Mouse (Mus musculus) c-Kit-positive CD71-positive TER-119-positive erythroid progenitor cells, embryonic 14.5 days (primary cell): ENCODE measurements around the gene Gm9903.
A peak's percentile ranks its signal among the peaks of the same experiment; 100 is the strongest.

Experiments
- DNase-seq: peaks from one replicate; pipeline ENCODE4 v3.0.0-alpha.2; 2013; ENCODE audit warnings: low spot score

The Gm9903 gene

DNA sequence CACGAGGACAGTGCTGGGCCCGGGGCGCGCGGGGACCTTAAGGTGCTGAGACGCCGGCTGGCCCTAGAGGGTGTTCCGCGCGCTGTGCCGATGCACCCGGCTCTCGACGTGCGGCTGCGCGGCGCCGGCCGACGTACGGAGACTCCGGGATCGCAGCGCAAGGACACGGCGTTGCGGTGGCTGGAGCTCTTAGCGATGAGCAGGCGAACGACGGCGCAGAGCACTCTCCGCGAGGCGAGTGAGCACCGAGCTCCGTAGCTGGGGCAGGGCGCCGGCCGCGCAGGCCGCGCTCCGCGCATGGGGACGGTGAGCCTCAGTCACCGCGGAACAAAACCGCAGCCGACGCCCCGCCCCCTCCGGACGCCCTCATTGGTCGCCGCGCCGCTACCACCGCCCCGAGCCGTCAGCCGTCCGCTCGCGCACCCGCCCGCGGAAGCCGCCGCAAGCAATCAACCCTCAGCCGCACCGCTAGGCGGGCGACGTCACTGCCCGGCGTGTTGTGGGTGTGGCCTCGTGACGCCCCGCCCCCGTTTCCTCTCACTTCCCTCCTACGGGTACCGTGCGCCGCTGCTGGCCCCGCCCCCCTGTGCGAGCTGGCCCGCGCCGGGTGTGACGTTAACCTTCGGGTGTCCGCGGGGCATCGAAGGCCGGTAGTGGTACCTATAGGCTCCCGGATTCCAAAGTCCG is at the start of gene Gm9903, which contains the start of gene Fam53a:
Gene Gm9903 (plus strand): TSS at position 625 of the 687 bp plus-strand sequence.
Gene Fam53a (minus strand): TSS at position 335 of the 687 bp plus-strand sequence.
- DNase-seq, result peak; percentile 96

DNA sequence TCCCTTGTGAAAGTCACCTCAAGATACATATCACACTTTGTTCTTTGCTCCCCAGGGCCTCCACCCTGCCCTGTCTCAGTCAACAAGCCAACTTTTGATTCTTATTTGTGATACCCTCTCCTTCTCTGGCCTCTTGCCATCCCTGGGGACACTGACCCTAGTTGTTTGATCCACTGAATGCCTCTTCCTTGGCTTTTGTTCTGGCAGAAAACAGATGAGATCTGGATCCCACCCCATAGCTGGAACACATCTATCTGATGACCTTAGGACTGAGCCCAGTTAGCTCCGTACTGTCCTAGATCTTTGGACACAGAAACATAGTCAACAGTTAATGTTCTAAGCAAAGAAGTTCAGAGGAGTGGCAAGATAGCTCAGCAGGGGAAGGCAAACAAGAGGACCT is 49.4 kb upstream of the Gm9903 start:
- DNase-seq, result no peak

DNA sequence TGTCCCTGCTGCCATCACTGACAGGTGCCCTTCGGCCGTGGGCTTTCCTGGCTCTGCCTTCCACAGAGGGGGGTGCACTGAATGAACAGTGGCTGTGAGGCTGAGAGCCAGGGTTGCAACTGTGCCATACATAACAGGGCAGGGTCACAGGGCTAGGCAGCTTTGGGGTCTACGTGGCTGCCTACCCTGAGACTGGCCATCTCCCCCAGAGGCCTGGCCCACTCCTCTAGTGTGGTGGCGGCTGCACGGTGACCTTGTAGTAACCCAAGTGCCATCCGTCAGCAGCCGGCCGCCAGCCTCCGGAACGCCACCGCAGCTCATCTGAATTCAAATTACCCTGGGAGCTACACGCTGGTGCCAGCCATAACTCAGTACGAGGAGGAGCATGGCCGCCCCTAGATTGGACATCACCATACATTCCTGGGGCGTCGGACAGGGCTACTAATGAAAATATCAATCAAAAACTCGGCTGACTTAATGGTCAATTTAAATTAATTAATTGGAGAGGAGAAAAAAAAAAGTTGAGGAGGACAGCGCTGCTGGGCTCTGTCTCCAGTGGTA is 42.1 kb upstream of the Gm9903 start:
- DNase-seq, result no peak

DNA sequence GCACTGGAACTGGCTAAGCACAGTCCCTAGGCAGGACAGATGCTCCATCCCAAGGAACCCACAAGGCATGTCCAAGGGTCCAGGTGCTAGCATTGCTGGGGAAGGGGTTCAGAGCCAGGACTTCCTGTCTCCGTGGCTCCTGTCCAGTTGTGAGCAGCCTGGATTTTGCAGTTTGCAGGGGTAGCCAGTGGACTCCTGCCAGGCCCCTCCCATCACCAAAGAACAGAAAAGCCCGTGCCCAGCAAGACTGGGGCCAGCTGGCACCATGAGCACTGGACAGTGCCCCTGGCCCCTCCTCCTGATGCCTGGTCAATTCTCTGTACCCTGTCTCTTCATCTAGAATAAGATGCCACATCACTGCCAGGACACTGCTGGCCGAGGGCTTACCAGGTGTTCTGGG is 41.7 kb upstream of the Gm9903 start:
- DNase-seq, result no peak

DNA sequence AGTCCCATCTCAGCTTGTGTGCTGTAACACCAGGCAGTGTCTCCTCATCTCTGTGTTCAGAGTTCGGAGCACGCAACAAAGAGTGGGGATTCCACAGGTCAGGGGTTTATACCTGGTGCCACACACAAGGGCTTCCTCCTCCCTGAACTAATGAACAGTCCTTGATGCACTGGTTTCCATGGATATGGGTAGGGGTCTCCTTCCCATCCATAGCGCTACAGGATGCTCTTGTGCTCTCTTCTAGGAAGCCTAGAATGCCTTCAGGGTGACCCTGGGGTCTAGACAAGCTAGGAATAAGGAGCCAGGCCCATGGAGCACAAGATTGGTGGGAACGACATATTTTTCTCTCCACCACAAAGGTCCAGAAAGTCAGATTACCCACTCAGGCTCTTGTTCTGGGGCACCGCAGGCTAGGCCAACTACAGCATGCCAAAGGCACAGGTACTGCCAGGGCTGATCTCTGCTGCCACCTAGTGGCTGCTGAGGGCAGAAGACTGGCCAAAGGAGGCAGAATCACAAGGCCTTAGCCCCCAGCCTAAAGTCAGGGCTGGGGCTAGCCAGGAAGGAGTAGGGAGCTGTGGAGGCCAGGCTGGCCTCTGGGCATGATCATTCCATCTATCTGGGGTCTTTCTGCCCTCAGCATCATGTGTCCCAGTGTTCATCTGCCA is 40.4 kb upstream of the Gm9903 start:
- peak; percentile 67 for DNase-seq

DNA sequence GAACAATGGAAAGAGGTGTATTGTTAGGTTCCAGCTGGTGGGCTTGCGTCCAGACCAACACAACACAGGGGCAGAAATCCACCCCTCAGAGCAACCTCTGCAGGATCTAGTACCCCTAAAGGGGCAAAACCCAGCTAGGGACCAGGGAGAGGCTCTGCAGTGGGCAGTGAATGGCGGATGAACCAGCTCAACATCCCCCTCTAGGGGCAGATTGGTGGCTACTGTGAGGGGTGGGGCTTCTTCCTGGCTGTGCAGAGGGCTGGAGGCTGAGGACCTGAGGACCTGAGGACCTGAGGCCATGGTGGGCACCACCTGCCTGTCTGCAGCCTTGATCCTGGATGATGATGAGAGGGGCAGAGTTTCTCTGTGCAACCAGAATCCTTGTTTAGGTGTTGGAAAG is 36.1 kb upstream of the Gm9903 start:
- DNase-seq, result no peak

DNA sequence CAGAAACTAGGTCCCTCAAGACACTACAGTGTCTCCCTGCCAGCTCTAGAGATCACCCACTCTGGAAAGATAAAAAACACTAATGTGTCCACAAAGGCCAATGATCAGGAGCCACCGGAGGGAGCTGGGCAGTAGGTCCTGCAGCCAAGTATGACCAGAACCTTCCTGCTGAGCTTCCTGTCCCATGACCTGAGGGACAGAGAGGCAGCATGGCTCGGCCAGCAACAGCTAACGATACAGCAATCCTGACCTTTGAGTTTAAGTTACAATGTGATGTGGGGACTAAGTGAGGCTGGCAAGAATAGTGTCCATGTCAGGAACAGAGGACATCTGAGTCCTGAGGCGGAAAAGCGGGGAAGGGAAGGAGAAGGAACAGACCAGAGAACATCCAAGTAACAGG is 24.4 kb upstream of the Gm9903 start:
- DNase-seq, result no peak

DNA sequence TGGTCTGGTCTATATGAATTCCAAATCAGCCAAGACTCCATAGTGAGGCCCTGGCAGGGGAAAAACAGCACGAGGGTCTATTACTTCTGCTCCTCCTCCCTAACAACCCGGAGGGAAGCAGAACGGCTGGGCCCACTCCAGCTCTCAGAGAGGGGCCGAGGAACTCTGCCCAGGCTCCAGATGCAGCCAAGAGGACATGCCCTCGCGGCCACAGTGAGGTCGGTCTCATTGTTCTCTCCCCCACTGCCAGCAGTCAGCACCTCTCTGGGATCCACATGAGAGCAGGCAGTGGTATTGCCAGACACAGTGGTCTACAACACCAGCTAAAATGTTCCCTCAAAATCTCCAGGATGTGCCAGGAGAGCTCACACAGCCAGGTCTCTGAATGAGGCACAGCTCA is 23.1 kb upstream of the Gm9903 start:
- no peak for DNase-seq

DNA sequence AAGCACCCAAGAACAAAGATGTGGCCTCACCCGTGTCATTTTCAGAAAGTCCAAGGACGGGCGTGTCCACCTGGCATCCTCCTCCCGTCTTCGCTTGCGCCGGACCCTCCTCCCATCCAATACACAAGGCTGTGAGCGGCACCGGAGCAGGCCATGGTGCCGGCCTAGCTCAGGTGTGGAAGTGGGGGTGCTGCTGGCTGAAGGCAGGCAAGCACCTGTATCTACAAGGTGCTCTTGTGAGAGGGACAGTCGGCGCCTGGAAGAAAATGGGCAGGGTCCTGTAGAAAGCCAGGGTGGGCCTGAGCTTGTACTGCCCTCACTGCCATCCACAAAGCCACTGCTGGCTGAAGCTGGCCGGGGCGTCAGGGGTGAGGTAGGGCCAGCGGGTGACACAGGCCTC is 22.3 kb upstream of the Gm9903 start:
- DNase-seq, result no peak

DNA sequence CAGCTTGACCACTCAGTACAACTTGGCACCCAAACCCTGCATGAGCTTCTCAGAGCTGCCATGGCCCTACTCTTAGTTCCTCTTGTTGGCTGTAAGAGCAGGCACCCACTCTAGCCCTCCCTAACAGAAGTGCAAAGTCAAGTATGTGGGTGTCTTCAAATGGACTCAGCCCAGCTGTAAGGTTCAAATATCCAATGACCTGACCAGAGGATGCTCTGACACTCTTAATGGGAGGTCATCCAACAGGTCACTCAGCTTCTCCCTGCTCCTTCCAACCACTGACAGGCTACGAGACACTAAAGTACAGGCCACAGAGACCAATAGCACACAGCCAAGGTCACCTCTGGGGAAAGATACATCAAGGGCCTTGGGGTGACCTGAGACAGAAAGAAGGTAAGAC is 20.5 kb upstream of the Gm9903 start:
- DNase-seq, result no peak

DNA sequence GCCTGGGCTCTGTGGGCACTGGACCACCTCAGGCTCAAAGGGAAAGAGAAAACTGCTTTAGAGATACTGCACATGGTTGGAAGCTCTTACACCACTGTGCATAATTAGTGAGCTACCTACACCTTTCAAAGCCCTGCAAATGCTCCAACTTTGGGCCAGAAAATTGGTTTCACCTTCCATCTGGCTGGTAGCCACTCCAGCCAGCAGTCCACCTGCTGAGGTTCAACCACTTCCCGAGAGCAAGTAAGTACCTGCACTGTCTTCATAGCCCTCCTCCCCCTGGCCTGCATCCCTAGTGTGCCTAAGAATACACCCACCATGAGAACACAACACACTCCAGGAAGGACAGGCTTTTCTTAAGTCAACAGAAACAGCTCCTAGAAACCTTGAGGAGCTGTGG is 17.9 kb upstream of the Gm9903 start:
- DNase-seq, result no peak

DNA sequence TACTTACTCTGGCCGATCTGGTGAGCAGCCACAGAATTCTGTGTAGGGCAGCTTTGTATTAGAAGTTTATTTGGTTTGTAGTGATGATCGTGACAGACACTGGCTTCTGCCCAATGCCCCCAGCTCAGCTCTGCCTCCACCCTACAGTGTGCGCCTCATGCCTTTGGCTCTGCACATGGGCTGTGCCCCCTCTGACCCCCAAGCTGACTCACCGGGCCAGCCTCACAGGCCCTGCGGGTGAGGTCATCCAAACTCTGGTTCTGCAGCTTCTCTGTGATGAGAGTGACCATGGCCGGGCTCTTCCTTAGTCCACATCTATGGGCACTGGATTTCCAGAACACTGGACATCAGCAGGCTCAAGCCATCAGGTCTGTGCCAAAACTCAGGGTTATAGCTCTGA is 15.3 kb upstream of the Gm9903 start:
- DNase-seq, result no peak

DNA sequence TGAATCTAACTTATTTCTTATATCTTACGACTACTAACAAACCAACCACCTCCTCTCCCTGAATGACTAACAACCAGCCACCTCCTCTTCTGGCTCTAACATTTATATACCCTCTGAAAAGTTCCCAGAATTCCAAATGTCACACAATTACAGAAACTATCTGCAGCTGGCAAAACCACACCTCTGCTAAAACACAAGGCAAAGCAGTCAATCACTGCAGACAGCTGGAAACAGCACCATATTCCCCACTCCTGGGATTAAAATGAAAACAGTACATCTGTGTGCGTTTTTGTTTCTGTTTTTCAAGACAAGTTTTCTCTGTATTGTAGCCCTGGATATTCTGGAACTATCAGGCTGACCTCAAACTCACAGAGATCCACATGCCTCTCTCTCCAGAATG is 7.1 kb upstream of the Gm9903 start:
- no peak for DNase-seq

DNA sequence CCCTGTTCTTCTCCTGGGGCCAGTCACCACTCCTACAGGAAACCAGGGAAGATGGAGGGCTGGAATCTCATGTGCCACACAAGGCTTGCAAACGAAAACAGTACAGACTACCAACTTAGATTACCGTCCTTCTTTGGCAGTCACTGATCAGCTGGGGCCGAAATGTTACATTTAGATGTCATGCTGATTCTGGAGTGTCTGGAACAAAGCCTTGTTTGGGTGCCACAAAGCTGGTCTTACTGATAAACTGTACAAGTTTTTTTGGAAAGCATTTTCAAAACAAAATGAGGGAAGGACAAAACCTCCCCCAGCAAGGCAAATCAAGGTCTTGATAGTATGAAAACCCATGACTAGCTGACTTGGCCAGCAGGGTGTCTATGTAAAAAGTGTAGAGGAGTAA is 6.0 kb upstream of the Gm9903 start:
- DNase-seq, result no peak

DNA sequence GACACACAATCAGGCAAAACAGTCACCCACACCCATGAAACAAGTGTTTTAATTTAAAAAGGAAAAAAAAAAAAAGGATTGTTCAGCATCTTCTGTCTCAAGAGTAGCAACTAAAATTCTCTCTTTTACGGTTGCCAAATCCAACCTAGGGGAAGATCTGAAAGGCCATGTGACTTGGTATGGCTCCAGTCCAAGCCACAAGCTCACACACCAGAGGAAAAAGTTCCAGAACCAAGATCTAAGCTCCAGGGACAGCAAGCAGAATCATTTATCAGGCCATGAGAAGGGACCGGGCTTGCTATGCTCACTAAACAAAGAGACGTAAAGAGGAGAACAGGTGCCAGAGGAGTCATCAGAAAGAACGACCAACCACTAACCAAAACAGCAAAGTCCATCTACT is 1.8 kb upstream of the Gm9903 start:
- no peak for DNase-seq

DNA sequence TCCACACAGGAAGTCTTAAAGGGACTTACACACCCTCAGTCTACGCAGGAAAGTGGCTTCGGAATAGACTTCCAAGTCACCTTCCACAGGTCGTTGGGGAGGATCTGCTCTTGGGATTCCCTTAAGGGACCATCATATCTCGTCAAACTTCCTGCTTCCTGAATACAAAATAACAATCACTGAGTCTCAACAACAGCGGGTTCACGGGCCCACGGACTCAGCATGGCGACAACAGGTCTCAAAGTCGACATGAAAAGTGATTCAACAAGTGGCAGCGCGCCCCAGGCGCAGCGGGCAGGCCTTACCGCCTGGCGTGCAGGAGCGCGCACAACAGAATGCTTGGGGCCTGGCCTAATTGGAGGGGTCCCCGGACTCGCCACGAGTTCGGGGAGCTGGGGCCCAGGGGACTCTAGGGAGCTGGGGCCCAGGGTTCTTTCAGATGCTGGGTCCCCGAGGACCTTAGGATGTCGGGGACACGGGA is 865 bp upstream of the Gm9903 start:
- no peak for DNase-seq

DNA sequence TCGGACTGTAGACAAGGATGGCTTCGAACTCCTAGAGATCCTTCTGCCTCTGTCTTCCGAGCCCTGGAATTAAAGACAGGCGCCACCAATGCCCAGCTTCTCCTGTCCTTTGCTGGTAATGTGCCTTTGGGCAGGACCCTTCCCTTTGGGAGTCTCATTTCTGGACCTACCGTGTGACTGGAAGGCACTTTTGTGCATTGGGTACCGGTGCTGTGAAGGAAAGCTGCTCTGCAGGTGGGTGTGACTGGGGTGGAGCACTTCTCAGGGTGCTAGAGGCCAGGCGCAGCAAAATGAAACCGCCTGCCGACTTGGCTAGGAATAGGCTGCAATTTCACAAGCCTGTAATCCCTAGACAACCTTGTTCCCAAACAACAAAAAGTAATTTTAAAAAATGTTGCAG is 336 bp downstream of the Gm9903 start:
- peak; percentile 75 for DNase-seq

DNA sequence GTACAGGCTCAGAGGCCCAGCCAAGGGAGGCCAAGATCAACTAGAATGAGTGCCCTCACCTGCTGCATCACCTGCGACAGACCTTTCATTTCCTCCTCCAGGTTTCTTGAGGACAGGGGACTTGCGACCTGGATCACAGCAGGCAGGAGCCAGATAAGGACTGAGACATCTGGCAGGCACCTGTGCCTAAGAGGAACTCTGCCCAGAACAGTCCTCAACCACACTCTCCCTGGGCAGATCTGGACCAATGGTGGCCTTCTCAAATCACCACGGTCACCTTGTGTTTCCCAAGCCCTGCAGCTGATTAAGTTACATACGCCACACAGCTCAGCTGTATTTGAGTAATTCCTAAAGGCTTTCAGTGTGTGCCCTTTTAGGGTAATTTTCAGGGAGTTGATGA is 890 bp downstream of the Gm9903 start:
- DNase-seq, result no peak

DNA sequence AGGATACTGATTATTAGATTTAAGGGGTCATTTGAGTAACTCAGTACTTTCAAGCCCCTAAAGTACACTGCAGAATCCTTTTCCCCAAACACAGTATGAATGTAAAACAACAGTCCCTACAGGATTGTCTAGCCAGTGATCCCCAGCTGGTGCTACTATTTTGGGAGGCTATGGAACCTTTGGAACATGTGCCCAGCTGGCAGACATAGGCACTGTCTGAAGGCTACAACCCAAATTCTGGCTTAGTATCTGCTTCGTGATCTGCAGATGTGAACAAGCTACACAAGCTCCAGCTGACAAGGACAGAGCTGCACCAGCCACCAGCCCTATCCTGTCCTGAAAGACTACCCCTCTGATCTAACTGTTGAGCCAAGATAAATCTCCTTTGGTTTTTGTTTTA is 2.8 kb downstream of the Gm9903 start:
- no peak for DNase-seq

DNA sequence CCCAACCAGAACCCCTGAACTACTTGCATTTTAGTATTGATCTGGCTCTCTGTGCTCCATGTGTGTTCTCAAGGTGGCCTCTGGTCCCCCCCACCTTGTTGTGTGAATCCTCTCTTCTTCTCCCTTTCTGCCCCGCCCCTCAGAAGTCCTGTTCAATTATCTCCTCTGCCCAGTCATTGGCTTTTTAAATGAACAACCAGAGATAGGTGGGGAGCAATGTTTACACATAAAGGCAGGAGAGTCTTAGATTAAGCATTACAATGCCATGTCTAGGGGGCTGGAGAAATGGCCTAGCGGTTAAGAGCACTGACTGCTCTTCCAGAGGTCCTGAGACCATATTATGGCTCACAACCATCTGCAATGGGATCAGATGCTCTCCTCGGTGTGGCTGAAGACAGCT is 5.6 kb downstream of the Gm9903 start:
- DNase-seq, result no peak

DNA sequence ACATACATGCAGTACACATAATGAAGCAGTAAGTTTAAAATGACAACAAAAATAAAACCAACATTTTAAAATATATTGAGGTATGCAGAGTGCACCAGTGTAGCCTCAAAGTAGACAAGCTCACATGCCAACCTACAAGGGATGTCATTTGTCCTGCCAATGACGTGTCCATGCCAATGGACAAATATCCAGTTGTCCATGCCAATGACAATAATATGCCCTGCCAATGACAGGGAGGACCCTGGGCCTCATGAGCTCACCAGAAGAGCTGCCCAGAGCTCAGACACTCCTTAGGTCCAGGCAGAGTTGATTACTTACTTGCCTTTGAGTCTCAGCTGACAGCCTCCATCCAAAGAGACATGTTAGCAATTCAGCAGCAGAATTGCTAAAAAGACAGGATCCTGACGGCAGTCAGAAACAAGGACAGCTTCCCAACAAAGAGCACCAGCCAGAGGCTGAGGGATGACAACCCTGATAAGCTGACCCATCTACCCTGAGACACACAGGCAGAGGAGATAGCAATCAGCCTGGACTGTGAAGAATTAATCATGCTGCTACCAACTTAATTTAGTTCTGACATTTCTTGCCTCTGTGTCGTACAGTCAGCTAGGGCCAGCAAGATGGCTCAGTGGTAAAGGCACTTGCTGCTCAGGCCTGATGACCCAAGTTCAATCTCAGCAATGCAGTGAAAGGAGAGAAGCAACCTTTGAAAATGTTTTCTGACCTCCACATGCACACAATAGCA is 8.1 kb downstream of the Gm9903 start:
- no peak for DNase-seq

DNA sequence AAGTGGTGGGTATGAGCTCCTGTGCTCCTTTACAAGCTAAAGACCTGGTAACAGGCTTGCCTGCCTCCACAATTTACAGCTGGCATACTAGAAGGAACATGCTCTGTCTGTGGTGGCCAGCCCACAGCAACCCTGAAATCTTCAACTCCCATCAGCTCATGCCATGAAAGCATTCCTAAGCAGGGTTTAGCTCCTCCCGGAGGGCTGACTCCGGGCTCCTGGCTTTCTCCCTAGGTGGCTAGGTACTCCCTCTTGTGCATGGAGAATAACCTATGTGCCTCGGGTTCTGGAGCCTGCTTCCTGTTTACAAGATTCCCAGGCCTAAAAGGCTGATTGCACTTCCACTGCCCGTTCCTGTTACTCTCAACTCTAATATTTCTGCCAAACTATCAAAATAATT is 9.1 kb downstream of the Gm9903 start:
- no peak for DNase-seq

DNA sequence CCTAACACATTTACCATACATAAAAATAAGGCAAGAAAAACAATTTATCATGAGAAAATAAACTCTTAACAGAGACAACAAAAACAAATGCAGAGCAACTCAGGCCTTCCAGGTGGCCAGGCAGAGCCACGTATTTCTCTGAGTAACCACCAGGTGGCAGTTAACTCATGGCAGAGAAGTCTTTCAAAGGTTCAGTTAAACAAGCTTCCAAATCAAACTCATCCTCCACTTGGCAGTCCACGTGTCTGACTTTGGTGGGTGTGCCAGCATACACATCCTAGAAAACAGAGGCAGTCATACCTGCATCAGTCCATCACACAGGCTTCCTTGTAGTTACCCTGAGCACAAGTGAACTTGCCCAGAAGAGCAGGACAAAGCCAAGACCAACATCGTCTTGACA is 10.9 kb downstream of the Gm9903 start:
- no peak for DNase-seq
